Mouse (Mus musculus) heart, embryonic 12.5 days (tissue): Measurements from ENCODE around the gene Pdcd7. TPM values are rescaled to one million over a fixed set of nuclear protein-coding genes. Genes with fewer than 3 reads are reported as not detected.

ENCODE experiments used
- ATAC-seq: fragments of 200-750 bp; cut with Nextera tagmentation; 2 replicates; pipeline ENCODE4 v1.8.0; 2017; ENCODE audit warnings: moderate TSS enrichment, moderate library complexity; ENCODE audit not compliant: insufficient number of reproducible peaks, low FRiP score
- H3K27ac ChIP-seq: fragments of 300-500 bp; sonication (generic); 2 replicates; pipeline ENCODE4 v1.5.1; 2016; ENCODE audit warnings: mild to moderate bottlenecking, moderate library complexity; ENCODE audit not compliant: poor library complexity, severe bottlenecking
- H3K27me3 ChIP-seq: fragments of 300-500 bp; sonication (generic); replicated peaks from 2 replicates; pipeline ENCODE4 v1.6.1; 2016; ENCODE audit warnings: mild to moderate bottlenecking, moderate library complexity
- H3K36me3 ChIP-seq: fragments of 300-500 bp; sonication (generic); 2 replicates; pipeline ENCODE4 v1.6.1; 2016; ENCODE audit warnings: mild to moderate bottlenecking, moderate library complexity
- H3K4me1 ChIP-seq: fragments of 300-500 bp; sonication (generic); replicated peaks from 2 replicates; pipeline ENCODE4 v1.6.1; 2016; ENCODE audit warnings: mild to moderate bottlenecking
- H3K4me2 ChIP-seq: fragments of 300-500 bp; sonication (generic); 2 replicates; pipeline ENCODE4 v1.6.1; 2016; ENCODE audit warnings: mild to moderate bottlenecking, moderate library complexity
- H3K4me3 ChIP-seq: fragments of 300-500 bp; sonication (generic); 2 replicates; pipeline ENCODE4 v1.5.1; 2016; ENCODE audit warnings: mild to moderate bottlenecking
- H3K9ac ChIP-seq: fragments of 300-500 bp; sonication (generic); 2 replicates; pipeline ENCODE4 v1.6.1; 2016; ENCODE audit warnings: mild to moderate bottlenecking, moderate library complexity
- H3K9me3 ChIP-seq: fragments of 300-500 bp; sonication (generic); replicated peaks from 2 replicates; pipeline ENCODE4 v1.6.1; 2016; ENCODE audit warnings: mild to moderate bottlenecking, moderate library complexity
- WGBS: fragments of 180-500 bp; shearing (Covaris S2); methylation state at CpG from one replicate; pipeline ENCODE4 v1.1.7; 2016; 5-methylcytosine and 5-hydroxymethylcytosine counted together
- polyA plus RNA-seq: library from polyadenylated mRNA; unstranded; fragments of >200 nt; fragmentation: Nextera tagmentation; extraction: Ambion mirVana; gene quantifications from 2 replicates; pipeline ENCODE4 v1.2.1, GENCODE M21; 2016

The Pdcd7 gene
- polyA plus RNA-seq, 1 experiment from 2014 or later, result 9.9 TPM

- no peak overlapping the region for H3K27ac ChIP-seq
- ATAC-seq, result no peak
- H3K27me3 ChIP-seq, result peaks cover 4% of the 10 kb centered on the region; the same call in 1 of the 2 replicates
- no peak overlapping the region for H3K4me2 ChIP-seq
- no peaks in the 10 kb centered on the region for H3K36me3 ChIP-seq
- H3K4me1 ChIP-seq, result peaks cover 21% of the 10 kb centered on the region
- H3K4me3 ChIP-seq, result no peak overlapping the region
- 90% methylated on average over 6 of the region's 6 CpGs for WGBS
- H3K9ac ChIP-seq, result no peak overlapping the region
- no peaks in the 10 kb centered on the region for H3K9me3 ChIP-seq
These were observed 54.0 kb downstream of the Pdcd7 start for GRCm38 (mm10) chr9:65399934-65400333.

GRCm38 (mm10) chr9:65404331-65405183 is 58.7 kb downstream of the Pdcd7 start:
- peak overlapping the region; percentile 47 for H3K4me2 ChIP-seq
- no peak overlapping the region for H3K9ac ChIP-seq
- H3K27ac ChIP-seq, result no peak overlapping the region
- 49% methylated on average over 15 of the region's 15 CpGs for WGBS
- H3K9me3 ChIP-seq, result no peaks in the 10 kb centered on the region
- no peak for ATAC-seq
- peaks cover 13% of the 10 kb centered on the region for H3K4me1 ChIP-seq
- no peaks in the 10 kb centered on the region for H3K27me3 ChIP-seq
- no peak overlapping the region for H3K4me3 ChIP-seq
- no peaks in the 10 kb centered on the region for H3K36me3 ChIP-seq

DNA sequence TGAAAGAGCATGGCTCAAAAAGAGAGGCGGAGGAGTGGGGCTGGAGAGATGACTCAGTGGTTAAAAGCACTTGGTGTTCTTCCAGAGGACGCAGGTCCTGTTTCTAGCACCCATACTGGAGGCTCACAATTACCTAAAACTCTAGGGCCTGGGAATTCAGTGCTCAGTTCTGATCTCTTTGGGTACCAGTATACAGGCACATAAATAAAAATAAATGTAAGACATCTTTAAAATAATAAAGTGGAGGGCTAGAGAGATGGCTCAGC is 59.2 kb downstream of the Pdcd7 start:
- no peak overlapping the region for H3K9ac ChIP-seq
- no peak overlapping the region for H3K4me3 ChIP-seq
- H3K36me3 ChIP-seq, result no peaks in the 10 kb centered on the region
- ATAC-seq, result no peak
- no peak overlapping the region for H3K27ac ChIP-seq
- no peaks in the 10 kb centered on the region for H3K9me3 ChIP-seq
- 79% methylated on average over 2 of the region's 2 CpGs for WGBS
- H3K4me1 ChIP-seq, result peaks cover 13% of the 10 kb centered on the region
- H3K27me3 ChIP-seq, result no peaks in the 10 kb centered on the region
- no peak overlapping the region for H3K4me2 ChIP-seq

GRCm38 (mm10) chr9:65407327-65407726 is 61.4 kb downstream of the Pdcd7 start:
- ATAC-seq, result no peak
- Histone ChIP-seq H3K4me1 (peaks cover 13% of the 10 kb centered on the region), H3K9me3 (no peaks in the 10 kb centered on the region), H3K27ac (no peak overlapping the region), H3K4me2 (no peak overlapping the region), H3K9ac (no peak overlapping the region), H3K36me3 (no peaks in the 10 kb centered on the region), H3K27me3 (0 out of 2 replicates have a peak, but pooled peaks cover 6% of the 10 kb centered on the region), H3K4me3 (no peak overlapping the region)
- 74% methylated on average over 5 of the region's 5 CpGs for WGBS

DNA sequence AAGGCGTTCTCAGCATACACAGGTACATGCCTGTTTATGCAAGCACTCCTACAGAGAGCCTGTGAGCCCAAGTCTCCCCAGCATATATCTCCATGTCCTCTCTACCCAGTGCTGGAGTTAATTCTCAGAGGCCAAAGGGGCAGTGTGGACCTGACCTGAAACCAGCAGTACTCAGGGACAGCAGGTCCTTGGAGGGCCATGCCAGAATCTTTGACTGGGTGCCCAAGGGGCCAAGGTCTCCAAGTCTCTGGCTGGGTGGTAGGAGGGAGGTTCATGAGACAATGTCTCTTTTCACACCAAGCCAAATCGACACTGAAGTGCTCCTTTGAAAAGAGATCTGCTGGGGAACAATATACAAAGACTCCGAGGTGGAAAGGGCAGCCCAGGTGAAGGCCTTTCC is 62.0 kb downstream of the Pdcd7 start:
- H3K4me2 ChIP-seq, result no peak overlapping the region
- peaks cover 13% of the 10 kb centered on the region for H3K4me1 ChIP-seq
- no peak for ATAC-seq
- H3K36me3 ChIP-seq, result no peaks in the 10 kb centered on the region
- no peak overlapping the region for H3K4me3 ChIP-seq
- H3K9me3 ChIP-seq, result no peaks in the 10 kb centered on the region
- no peak overlapping the region for H3K27ac ChIP-seq
- no peak overlapping the region for H3K9ac ChIP-seq
- H3K27me3 ChIP-seq, result 0 out of 2 replicates have a peak, but pooled peaks cover 6% of the 10 kb centered on the region
- WGBS, result 61% methylated on average over 3 of the region's 3 CpGs

DNA sequence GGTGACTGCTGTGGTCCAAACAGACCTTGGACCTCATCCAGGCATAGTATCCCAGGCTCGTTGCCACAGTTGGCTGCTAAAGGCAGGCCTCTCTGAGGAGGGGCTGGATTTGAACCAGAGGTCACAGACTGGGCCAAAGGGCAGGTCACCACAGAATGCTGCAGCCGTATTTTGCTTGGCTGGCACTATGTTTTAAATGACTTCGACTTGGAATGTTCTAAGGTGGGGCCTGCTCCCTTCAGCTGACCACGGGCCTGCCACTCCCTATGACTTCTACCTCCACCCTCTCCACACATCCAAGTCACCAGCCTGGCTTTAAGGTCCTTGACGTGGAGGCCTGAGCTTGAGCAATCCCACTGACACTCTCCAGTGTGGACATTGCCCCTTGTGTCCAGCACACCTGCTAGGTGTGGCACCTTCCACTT is 63.0 kb downstream of the Pdcd7 start:
- 67% methylated on average over 5 of the region's 5 CpGs for WGBS

More for the DNA sequence above, 63.0 kb downstream of the Pdcd7 start:
- Histone ChIP-seq H3K4me3 (no peak overlapping the region), H3K9ac (no peak overlapping the region), H3K4me2 (no peak overlapping the region), H3K27ac (no peak overlapping the region), H3K36me3 (no peaks in the 10 kb centered on the region), H3K27me3 (peaks cover 12% of the 10 kb centered on the region; the same call in 1 of the 2 replicates), H3K4me1 (peaks cover 10% of the 10 kb centered on the region), H3K9me3 (no peaks in the 10 kb centered on the region)
- ATAC-seq, result no peak

Other genes with a start within 250 kb of the Pdcd7 start
- 12.9 and 13.0 TPM in 2 replicates for gene Igdcc4, start 244.6 kb upstream of the Pdcd7 start, polyA plus RNA-seq
- 4.8 and 5.5 TPM in 2 replicates for gene Igdcc3, start 204.9 kb upstream of the Pdcd7 start, polyA plus RNA-seq
- 5.0 and 5.8 TPM in 2 replicates for gene Parp16, start 150.8 kb upstream of the Pdcd7 start, polyA plus RNA-seq
- 0.17 TPM in 1 of 2 replicates, not detected in the other for gene Cilp, start 80.9 kb upstream of the Pdcd7 start, polyA plus RNA-seq
- 44.6 and 45.2 TPM in 2 replicates for gene Clpx, start 51.8 kb upstream of the Pdcd7 start, polyA plus RNA-seq
- 0.11 TPM in 1 of 2 replicates, not detected in the other for gene Ubap1l, start 14.9 kb downstream of the Pdcd7 start, polyA plus RNA-seq
- 2.0 and 2.8 TPM in 2 replicates for gene Kbtbd13, start 45.5 kb downstream of the Pdcd7 start, polyA plus RNA-seq
- 3.0 and 3.7 TPM in 2 replicates for gene Rasl12, start 52.4 kb downstream of the Pdcd7 start, polyA plus RNA-seq
- gene Slc51b, start 76.9 kb downstream of the Pdcd7 start, polyA plus RNA-seq, result not detected in 2 replicates
- 17.5 and 17.9 TPM in 2 replicates for gene Mtfmt, start 89.7 kb downstream of the Pdcd7 start, polyA plus RNA-seq
- 61.3 and 62.9 TPM in 2 replicates for gene Spg21, start 114.8 kb downstream of the Pdcd7 start, polyA plus RNA-seq
- gene Ankdd1a, start 174.1 kb downstream of the Pdcd7 start, polyA plus RNA-seq, result not detected in 2 replicates
- gene Plekho2, start 233.9 kb downstream of the Pdcd7 start, polyA plus RNA-seq, result 14.0 and 14.9 TPM in 2 replicates
- gene Pif1, start 241.1 kb downstream of the Pdcd7 start, polyA plus RNA-seq, result 12.4 and 14.4 TPM in 2 replicates